ENCODE assay signal across 25 mouse cellular contexts in genomic region chr14:114074011-114074410, GRCm38 (mm10).
A peak's percentile ranks its signal among the peaks of the same experiment; 100 is the strongest.
DNase-seq lines count a peak whose midpoint lies in the region; ATAC-seq and TF ChIP-seq lines count a peak whose summit lies in the region.
"Had no signal": no experiment of that assay in that cellular context is flagged by ENCODE, and none has a peak within 500 bp of the region (broad histone marks: within the 10 kb centered on the region; RNA-seq: fewer than 3 reads in every experiment).

No protein-coding gene starts in this region.

- H3K27me3 ChIP-seq in kidney, adult 2 months (replicated peaks; ENCODE audit: control insufficient read depth, insufficient read depth, low read length): no peaks in the 10 kb centered on the region
- no peaks in the 10 kb centered on the region for H3K27me3 ChIP-seq in liver, adult 2 months (ENCODE audit: control insufficient read depth, insufficient read depth, low read length)
- H3K27me3 ChIP-seq in liver, postnatal 0 days (ENCODE audit: insufficient read depth, low read length): no peaks in the 10 kb centered on the region
- H3K27me3 ChIP-seq: embryonic facial prominence, embryonic 13.5 days; embryonic facial prominence, embryonic 15.5 days; forebrain, embryonic 13.5 days; forebrain, embryonic 15.5 days; Patski had no signal

- H3K4me2 ChIP-seq in liver, postnatal 0 days (ENCODE audit: low read depth, low read length): no peak overlapping the region
- H3K4me2 ChIP-seq: embryonic facial prominence, embryonic 13.5 days; embryonic facial prominence, embryonic 15.5 days; forebrain, embryonic 13.5 days; forebrain, embryonic 15.5 days had no signal

- H3K27ac ChIP-seq in kidney, adult 2 months (ENCODE audit: insufficient read depth, low read depth, low read length): no peak overlapping the region
- H3K27ac ChIP-seq in liver, adult 2 months (replicated peaks; ENCODE audit: insufficient read depth, low read depth, low read length): peak overlapping the region; percentile 36
- H3K27ac ChIP-seq in liver, postnatal 0 days (ENCODE audit: low read depth): no peak overlapping the region
- H3K27ac ChIP-seq: embryonic facial prominence, embryonic 13.5 days; embryonic facial prominence, embryonic 15.5 days; forebrain, embryonic 10.5 days; forebrain, embryonic 13.5 days; forebrain, embryonic 15.5 days had no signal

- H3K4me3 ChIP-seq in kidney, adult 2 months (ENCODE audit: insufficient read depth, low read depth, low read length): no peak overlapping the region
- no peak overlapping the region for H3K4me3 ChIP-seq in liver, adult 2 months (ENCODE audit: insufficient read depth, low read depth, low read length)
- no peak overlapping the region for H3K4me3 ChIP-seq in liver, postnatal 0 days (ENCODE audit: low read depth, low read length)
- H3K4me3 ChIP-seq: embryonic facial prominence, embryonic 13.5 days; embryonic facial prominence, embryonic 15.5 days; erythroblast, embryonic 14.5 days; forebrain, embryonic 10.5 days; forebrain, embryonic 13.5 days; forebrain, embryonic 15.5 days had no signal

- H3K4me1 ChIP-seq in kidney, adult 2 months (ENCODE audit: control insufficient read depth, insufficient read depth, low read length): 0 out of 2 replicates have a peak, but pooled peaks cover 2% of the 10 kb centered on the region
- peaks cover 7% of the 10 kb centered on the region for H3K4me1 ChIP-seq in liver, adult 2 months (ENCODE audit: control insufficient read depth, insufficient read depth, low read length)
- H3K4me1 ChIP-seq in liver, postnatal 0 days (ENCODE audit: insufficient read depth): no peaks in the 10 kb centered on the region
- H3K4me1 ChIP-seq: embryonic facial prominence, embryonic 13.5 days; embryonic facial prominence, embryonic 15.5 days; forebrain, embryonic 10.5 days; forebrain, embryonic 13.5 days; forebrain, embryonic 15.5 days had no signal

- no peaks in the 10 kb centered on the region for H3K9me3 ChIP-seq in liver, postnatal 0 days (ENCODE audit: low read length)
- H3K9me3 ChIP-seq: embryonic facial prominence, embryonic 13.5 days; embryonic facial prominence, embryonic 15.5 days; forebrain, embryonic 10.5 days; forebrain, embryonic 13.5 days; forebrain, embryonic 15.5 days had no signal

- no peak overlapping the region for H3K9ac ChIP-seq in liver, adult 2 months (ENCODE audit: low read depth, low read length)
- H3K9ac ChIP-seq in liver, postnatal 0 days (replicated peaks): no peak overlapping the region
- H3K9ac ChIP-seq: embryonic facial prominence, embryonic 13.5 days; embryonic facial prominence, embryonic 15.5 days; forebrain, embryonic 13.5 days; forebrain, embryonic 15.5 days; forebrain, postnatal 0 days had no signal

- H3K36me3 ChIP-seq in kidney, adult 2 months (ENCODE audit: control insufficient read depth, insufficient read depth, low read length): no peaks in the 10 kb centered on the region
- no peaks in the 10 kb centered on the region for H3K36me3 ChIP-seq in liver, adult 2 months (ENCODE audit: control insufficient read depth, insufficient read depth, low read length)
- H3K36me3 ChIP-seq in liver, postnatal 0 days (replicated peaks; ENCODE audit: insufficient read depth, low read length): no peaks in the 10 kb centered on the region
- H3K36me3 ChIP-seq: embryonic facial prominence, embryonic 13.5 days; embryonic facial prominence, embryonic 15.5 days; forebrain, embryonic 10.5 days; forebrain, embryonic 15.5 days had no signal

- TF ChIP-seq CTCF in kidney, adult 2 months (conservative IDR thresholded peaks at IDR 0.05; ENCODE audit: insufficient read depth, insufficient read length, low read depth, low read length): no peak
- no peak for TF ChIP-seq CTCF in liver, adult 2 months (IDR thresholded peaks at IDR 0.05; ENCODE audit: low read depth, low read length)
- TF ChIP-seq CTCF in liver, postnatal 0 days (IDR thresholded peaks at IDR 0.05; ENCODE audit: low read depth): no peak

- no peak for TF ChIP-seq POLR2A in kidney, adult 2 months (IDR thresholded peaks at IDR 0.05; ENCODE audit: low read depth, low read length)
- no peak for TF ChIP-seq POLR2A in liver, adult 2 months (IDR thresholded peaks at IDR 0.05; ENCODE audit: extremely low read depth, insufficient read depth, low read length)

- no peak for TF ChIP-seq EP300 in liver, postnatal 0 days (IDR thresholded peaks at IDR 0.05; ENCODE audit: low read depth)

- 73% methylated on average over 4 of the region's 4 CpGs for WGBS in kidney, adult 2 months
- 21% methylated on average over 4 of the region's 4 CpGs for WGBS in liver, adult 2 months
- 76% methylated on average over 4 of the region's 4 CpGs for WGBS in liver, postnatal 0 days (ENCODE audit: insufficient replicate concordance)

- peak; percentile 7 for DNase-seq in kidney, adult 2 months
- no peak for DNase-seq in kidney, postnatal 4 days
- DNase-seq in liver, adult 2 months (ENCODE audit: extremely low read depth, low read depth, low spot score): peak; percentile 91
- no peak for DNase-seq in liver, postnatal 0 days
- peak; percentile 8 for DNase-seq in brain, adult 2 months (ENCODE audit: low read depth, low spot score)
- DNase-seq in heart, adult 11 months: no peak
- DNase-seq: adrenal gland, adult 8-10 months; adrenal gland, postnatal 14 days; adrenal gland, postnatal 36 days; cerebellum, adult 11 months; cerebellum, adult 18-20 months; cerebellum, adult 8-10 months; cerebellum, adult 9-11 months; cerebellum, postnatal 14 days; cerebellum, postnatal 36 days; embryo, embryonic 11 days; forebrain, postnatal 0 days had no signal

- ATAC-seq in liver, postnatal 0 days: no peak
- ATAC-seq: activated CD4-positive, CD25-positive, alpha-beta regulatory T cell, adult 4 months; forebrain, embryonic 13.5 days; forebrain, embryonic 15.5 days; forebrain, postnatal 0 days; Patski had no signal

- no peaks in the 10 kb centered on the region for H3K79me2 ChIP-seq in liver, adult 2 months (ENCODE audit: control insufficient read depth, insufficient read depth, low read length)

Comparison
In these comparisons a context has a peak if more than half of its experiments do, and no peak if none do; other contexts are left out.
1. DNase-seq: peak in kidney, adult 2 months (single experiment), liver, adult 2 months (single experiment) and brain, adult 2 months (single experiment); none in kidney, postnatal 4 days (0 of 2), liver, postnatal 0 days (single experiment) and heart, adult 11 months (single experiment).